Mouse (Mus musculus) embryonic fibroblast, embryonic 13.5 days (primary cell): ENCODE data around the gene Zfp266.

Experiments
- CTCF ChIP-seq: IDR thresholded peaks from 2 replicates; pipeline ENCODE4 v1.5.1; 2011; ENCODE audit warnings: mild to moderate bottlenecking, control low read depth, low read length, moderate library complexity, borderline replicate concordance; ENCODE audit not compliant: insufficient read depth
- POLR2A ChIP-seq: IDR thresholded peaks from 2 replicates; pipeline ENCODE4 v1.6.1; 2011; ENCODE audit warnings: low read depth, mild to moderate bottlenecking, control low read depth, low read length, moderate library complexity

DNA sequence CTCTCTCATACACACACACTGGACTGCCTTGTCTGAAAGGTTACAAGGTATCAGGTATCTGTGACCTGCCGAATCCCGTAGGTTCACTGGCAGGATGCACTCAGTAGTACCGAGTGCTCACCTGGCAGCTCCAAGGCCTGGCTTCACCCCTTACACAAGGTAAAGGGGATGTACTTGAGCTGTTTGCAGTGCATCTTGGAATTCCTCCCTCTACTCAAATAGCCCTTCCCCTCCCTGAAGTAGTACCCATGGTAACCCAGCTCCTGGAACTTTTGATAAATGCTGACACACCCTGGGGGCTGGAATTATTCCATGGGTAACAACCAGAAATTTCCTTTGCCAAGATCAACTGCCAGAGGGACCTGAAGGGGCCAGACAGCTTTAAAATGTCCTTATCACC, 7.2 kb downstream of the Zfp266 start:
- TF ChIP-seq CTCF, result no peak
- no peak for TF ChIP-seq POLR2A
